Mouse (Mus musculus) bone marrow macrophage, adult 2 months (primary cell): Measurements from ENCODE around the gene Cpne8. TPM values are rescaled to one million over a fixed set of nuclear protein-coding genes. Genes with fewer than 3 reads are reported as not detected.
A peak's percentile ranks its signal among the peaks of the same experiment; 100 is the strongest.

Source experiments
- H3K27ac ChIP-seq: 2 replicates; pipeline ENCODE4 v1.5.1; 2012; ENCODE audit warnings: low read depth, low read length; ENCODE audit not compliant: insufficient read depth
- H3K4me1 ChIP-seq: 2 replicates; pipeline ENCODE4 v1.6.1; 2012; ENCODE audit warnings: low read length; ENCODE audit not compliant: control insufficient read depth, insufficient read depth
- H3K4me3 ChIP-seq: 2 replicates; pipeline ENCODE4 v1.5.1; 2012; ENCODE audit warnings: mild to moderate bottlenecking, low read length, moderate library complexity; ENCODE audit not compliant: insufficient read depth
- CTCF ChIP-seq: IDR thresholded peaks from 2 replicates; pipeline ENCODE4 v1.5.1; 2012; ENCODE audit warnings: low read depth, mild to moderate bottlenecking, low read length, moderate library complexity
- POLR2A ChIP-seq: IDR thresholded peaks from 2 replicates; pipeline ENCODE4 v1.6.1; 2012; ENCODE audit warnings: mild to moderate bottlenecking, low read depth, low read length, borderline replicate concordance
- polyA plus RNA-seq: library from polyadenylated mRNA; stranded (reverse); fragments of >200 nt; gene quantifications from 2 replicates; pipeline ENCODE4 v1.2.4, GENCODE M21; 2012; ENCODE audit not compliant: missing spikeins, insufficient read depth, insufficient read length

The Cpne8 gene
- polyA plus RNA-seq, 1 experiment, result not detected

DNA sequence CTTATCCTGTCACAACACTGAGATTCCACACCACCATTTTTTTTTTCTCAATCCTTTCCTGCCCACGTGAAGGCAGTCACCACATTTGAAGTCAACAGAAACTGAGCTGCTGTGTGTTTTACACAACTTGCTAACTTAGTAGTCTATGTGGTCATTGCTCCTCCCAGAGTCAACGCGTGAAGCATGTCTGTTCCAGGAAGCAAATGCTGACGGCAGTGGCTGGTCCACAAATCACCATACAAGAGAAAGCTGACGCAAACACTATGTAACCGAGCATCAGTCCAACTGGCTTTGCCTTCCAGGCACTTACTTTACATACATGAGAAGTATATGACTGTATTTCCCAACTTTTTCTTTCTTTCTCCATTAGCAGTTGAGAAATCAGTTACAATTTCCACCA, 12.3 kb downstream of the Cpne8 start:
- no peak overlapping the region for H3K27ac ChIP-seq
- TF ChIP-seq POLR2A (no peak), CTCF (no peak)
- H3K4me3 ChIP-seq, result no peak overlapping the region
- no peaks in the 10 kb centered on the region for H3K4me1 ChIP-seq

DNA sequence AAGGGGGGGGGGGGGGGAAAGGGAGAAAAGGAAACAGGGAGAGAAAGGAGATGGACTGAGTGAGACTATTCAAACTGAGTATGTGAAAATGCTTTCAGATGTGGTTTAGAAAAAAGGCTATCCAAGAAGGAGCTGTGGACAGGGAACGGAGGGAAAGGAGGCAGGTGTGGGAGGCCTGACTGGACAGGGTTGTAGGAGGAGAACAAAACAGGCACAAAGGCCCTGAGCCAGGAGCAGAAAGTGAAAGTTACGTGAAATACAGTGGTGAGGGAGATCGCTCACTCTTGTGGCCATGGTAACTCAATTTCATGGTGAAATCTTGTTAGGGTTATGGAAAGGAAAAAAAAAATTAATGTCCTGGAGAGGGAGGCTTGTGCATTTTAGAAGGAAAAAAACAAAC, 14.6 kb downstream of the Cpne8 start:
- Histone ChIP-seq H3K4me1 (no peaks in the 10 kb centered on the region), H3K27ac (no peak overlapping the region), H3K4me3 (no peak overlapping the region)
- TF ChIP-seq POLR2A (no peak), CTCF (no peak)

DNA sequence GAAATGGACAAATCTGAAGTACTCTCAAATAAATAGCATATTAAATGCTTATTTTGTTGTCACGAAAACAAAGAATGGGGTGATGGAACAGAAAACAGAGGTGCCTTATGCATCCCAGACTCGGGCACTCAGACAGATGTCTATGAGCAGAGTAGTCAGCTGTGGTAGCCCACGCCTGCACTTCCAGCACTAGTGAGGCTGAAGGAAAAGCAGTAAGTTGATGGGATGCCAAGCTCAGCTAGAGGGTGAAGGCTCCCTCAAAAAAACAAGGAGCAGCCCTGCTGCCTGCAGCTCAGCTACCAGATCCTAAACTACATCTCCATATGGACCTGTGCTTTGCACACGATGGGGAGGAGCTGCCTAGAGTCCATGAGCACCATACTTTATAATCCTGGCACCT, 15.6 kb downstream of the Cpne8 start:
- Histone ChIP-seq H3K27ac (no peak overlapping the region), H3K4me1 (no peaks in the 10 kb centered on the region), H3K4me3 (no peak overlapping the region)
- no peak for TF ChIP-seq POLR2A
- no peak for TF ChIP-seq CTCF

DNA sequence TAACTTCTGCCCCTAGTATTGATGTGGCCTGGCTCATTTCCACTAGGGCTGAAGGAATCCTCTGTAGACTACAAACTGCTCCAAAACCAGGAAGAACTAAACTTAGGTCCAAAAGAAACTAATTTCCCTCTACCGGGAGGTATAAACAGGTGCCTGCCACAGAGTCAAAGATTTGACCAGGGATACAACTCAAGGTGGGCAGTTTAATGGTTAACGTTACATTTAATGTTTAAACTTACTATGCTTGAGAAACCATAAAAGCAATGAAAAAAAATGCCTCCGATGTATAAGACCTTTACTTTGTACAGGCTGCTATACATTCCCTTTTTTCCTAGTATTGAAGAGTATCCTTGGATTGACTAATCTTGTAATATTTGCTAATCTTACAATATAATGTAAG, 18.5 kb downstream of the Cpne8 start:
- no peak for TF ChIP-seq POLR2A
- no peak for TF ChIP-seq CTCF
- Histone ChIP-seq H3K4me1 (no peaks in the 10 kb centered on the region), H3K27ac (no peak overlapping the region), H3K4me3 (no peak overlapping the region)

DNA sequence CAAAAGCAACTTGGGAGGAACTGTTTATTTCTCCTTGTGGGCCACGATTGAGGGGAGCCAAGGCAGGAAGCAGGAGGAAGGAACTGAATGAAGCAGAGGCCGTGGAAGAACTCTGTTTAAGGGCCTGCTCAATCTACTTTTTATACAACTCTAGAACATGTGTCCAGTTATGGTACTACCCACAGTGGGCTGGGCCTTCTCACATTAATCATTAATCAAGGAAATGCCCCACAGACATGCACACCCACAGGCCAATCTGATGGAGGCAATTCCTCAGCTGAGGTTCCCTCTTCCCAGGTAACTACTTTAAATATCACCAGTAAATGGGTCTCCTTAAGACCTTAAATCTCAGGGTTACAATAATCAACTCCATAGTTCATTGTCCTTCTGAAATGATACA, 21.2 kb downstream of the Cpne8 start:
- Histone ChIP-seq H3K4me3 (no peak overlapping the region), H3K4me1 (no peaks in the 10 kb centered on the region), H3K27ac (no peak overlapping the region)
- no peak for TF ChIP-seq CTCF
- no peak for TF ChIP-seq POLR2A

DNA sequence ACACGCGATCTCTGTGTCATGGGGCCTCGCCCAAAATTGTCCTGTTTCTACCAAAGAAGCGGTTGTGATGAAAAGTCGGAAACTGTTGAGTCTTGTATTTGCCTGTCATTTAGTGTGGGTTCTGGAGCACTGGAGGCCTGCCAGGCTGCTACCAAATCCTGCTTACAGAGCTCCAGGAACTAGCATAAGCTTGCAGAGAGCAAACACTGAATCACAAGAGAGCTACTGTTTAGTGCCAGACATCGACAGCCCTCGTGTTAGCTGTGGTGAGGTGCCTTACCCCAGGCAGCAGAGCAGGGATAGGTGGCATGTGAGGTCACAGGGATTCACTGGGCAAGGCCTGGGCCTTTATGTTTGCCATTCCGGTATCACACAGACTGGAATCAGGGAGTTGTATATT, 22.7 kb downstream of the Cpne8 start:
- Histone ChIP-seq H3K4me1 (no peaks in the 10 kb centered on the region), H3K4me3 (no peak overlapping the region), H3K27ac (no peak overlapping the region)
- TF ChIP-seq CTCF (no peak), POLR2A (no peak)

DNA sequence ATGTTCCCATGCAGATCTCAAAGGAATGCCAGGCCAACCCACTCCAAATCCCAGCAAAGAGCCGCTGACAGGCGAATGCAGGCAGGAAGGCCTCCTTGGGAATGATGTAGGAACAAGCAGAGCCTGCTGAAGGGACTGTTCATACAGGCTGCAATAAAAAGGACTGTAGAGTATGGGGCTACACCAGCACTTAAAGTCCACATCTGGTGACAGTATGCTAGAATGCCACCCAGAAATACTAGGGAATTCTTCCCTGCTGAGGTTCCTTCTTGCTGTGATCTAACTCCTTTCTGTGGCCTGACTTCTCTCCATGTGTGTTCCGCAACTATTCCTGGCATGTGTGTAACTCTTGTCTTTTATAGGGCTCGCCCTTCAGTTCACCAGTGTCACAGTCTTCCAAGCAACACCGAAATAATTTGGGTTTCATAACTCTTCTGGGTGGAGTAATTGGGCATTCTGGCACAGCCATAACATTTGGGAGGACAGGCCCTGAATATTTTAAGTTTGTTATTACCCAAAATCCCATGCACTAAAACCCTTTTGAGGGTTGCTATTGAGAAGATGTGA, 32.1 kb downstream of the Cpne8 start:
- TF ChIP-seq CTCF (no peak), POLR2A (no peak)
- H3K4me1 ChIP-seq, result no peaks in the 10 kb centered on the region; the same call in 1 of the 2 replicates
- no peak overlapping the region for H3K27ac ChIP-seq
- H3K4me3 ChIP-seq, result no peak overlapping the region

DNA sequence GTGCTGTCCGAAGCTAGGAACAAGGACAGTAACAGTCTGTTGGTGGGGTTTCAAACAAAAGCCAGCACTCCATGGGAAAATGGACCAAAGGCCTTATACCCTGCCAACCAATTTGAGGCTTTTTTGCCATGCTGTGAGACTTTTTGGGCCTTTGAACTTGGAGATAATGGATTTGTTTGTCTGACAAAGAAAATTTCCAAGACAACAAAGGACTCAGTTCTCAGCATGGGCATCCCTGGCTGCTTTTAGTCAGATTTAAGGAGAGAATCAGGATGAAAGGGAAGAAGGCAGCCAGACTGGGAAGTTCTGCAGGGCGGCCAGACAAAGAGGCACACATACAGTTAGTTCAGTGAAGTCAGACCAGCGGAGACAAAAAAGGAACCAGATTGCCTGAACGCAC, 32.9 kb downstream of the Cpne8 start:
- TF ChIP-seq POLR2A, result no peak
- no peak for TF ChIP-seq CTCF
- Histone ChIP-seq H3K27ac (no peak overlapping the region), H3K4me3 (no peak overlapping the region), H3K4me1 (no peaks in the 10 kb centered on the region; the same call in 1 of the 2 replicates)

DNA sequence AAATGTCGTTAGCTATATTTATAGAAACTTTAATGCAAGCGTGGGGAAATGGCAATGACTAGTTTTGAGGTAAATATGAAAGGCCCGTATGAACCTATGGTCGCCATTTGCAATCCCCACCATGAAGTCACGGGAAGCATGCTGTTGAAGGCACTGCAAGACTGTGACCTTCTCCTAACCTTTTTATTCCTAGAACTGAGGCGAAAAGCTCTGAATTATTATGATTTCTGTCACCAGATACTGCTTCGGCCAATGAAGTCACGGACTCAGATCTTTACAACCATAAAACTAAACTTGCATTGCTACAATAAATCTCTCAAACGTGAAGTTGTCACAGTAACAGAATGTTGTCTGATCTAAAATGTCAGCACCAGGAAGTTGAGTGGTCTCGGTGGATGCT, 33.4 kb downstream of the Cpne8 start:
- Histone ChIP-seq H3K4me3 (no peak overlapping the region), H3K4me1 (no peaks in the 10 kb centered on the region; the same call in 1 of the 2 replicates), H3K27ac (no peak overlapping the region)
- no peak for TF ChIP-seq CTCF
- TF ChIP-seq POLR2A, result no peak

DNA sequence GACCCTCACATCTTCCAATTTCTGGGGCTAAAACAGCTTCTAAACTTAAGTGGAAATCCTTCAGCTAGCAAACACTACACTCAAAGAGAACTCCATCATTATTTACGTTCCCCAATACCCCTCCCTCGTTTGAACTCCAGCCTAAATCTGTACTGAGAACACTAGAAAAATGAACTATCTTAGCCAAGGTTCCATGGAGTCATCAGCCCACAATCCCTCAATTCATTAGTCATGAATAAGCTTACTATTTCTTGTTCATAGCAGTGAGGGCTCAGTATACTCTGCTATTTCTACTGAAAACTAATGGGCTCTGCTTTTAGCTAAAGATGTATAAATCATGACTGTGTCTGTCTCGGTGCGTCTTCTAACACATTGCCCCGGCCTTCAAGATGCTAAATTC, 55.0 kb downstream of the Cpne8 start:
- Histone ChIP-seq H3K27ac (peak overlapping the region; percentile 50), H3K4me3 (no peak overlapping the region), H3K4me1 (no peaks in the 10 kb centered on the region)
- TF ChIP-seq POLR2A (no peak), CTCF (no peak)

DNA sequence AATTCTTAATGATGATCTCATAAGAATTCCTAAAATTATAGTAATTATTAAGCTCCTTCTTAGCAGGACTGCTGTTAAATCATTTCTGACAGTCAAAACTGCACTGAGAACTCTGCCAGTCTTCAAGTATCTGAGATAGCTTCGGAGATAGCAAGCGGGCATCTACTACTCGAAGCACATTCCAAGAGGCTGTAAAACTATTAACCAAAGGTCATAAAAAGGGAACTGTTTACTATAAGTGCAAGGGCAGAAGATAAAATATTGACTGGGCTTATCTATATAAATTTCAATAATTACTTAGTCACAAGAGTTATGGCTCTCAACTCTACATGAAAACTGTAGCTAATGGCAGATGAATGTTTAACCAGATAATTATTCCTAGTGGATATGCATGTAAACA, 57.2 kb downstream of the Cpne8 start:
- no peak overlapping the region for H3K4me3 ChIP-seq
- no peaks in the 10 kb centered on the region for H3K4me1 ChIP-seq
- TF ChIP-seq CTCF (no peak), POLR2A (no peak)
- H3K27ac ChIP-seq, result no peak overlapping the region
